Mouse (Mus musculus): ENCODE data around the gene Phf7. TPM values are rescaled to one million over a fixed set of nuclear protein-coding genes. Genes with fewer than 3 reads are reported as not detected.

Phf7 gene
- polyA plus RNA-seq, 1 experiment from 2014 or later: 6.3 TPM

DNA sequence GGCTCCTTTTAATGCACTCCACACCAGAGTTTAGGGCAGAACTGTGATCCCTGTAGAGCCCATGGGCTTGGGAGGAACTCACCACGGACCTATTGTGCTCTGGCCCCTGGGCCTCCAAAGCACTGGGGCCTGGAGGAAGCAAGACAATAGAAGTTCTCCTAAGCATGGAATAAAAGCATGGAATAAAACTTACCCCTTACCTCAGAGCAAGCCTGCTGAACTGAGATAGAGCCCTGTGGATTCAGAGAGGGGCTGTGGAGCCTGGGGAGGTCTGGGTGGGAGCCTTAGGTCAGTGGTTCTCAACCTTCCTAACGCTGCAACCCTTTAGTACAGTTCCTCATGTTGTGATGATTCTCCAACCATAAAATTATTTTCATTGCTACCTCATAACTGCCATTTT lies 34.3 kb downstream of the Phf7 start, which contains the start of gene Nisch:
Gene Nisch, minus strand, starts transcription at position 101 of the 400 bp plus-strand sequence.
- Histone ChIP-seq H3K9ac (ENCODE audit: low read depth, low read length) (peak within 1 kb of the TSS; percentile 35; the same call in 1 of the 2 replicates), H3K4me2 (ENCODE audit: low read depth, low read length) (0 out of 2 replicates have a peak within 1 kb of the TSS, but pooled peaks have one; percentile 4), H3K4me1 (ENCODE audit: control insufficient read depth, low read depth, low read length) (peaks cover 17% of the 10 kb centered on the region), H3K4me3 (ENCODE audit: low read depth, low read length) (no peak within 1 kb of the TSS), H3K27me3 (ENCODE audit: control insufficient read depth, insufficient read depth, low read depth, low read length) (no peaks in the 10 kb centered on the region; the same call in 1 of the 2 replicates), H3K9me3 (replicated peaks; ENCODE audit: control insufficient read depth, low read length) (no peaks in the 10 kb centered on the region), H3K36me3 (ENCODE audit: control insufficient read depth, insufficient read depth) (no peaks in the 10 kb centered on the region), H3K27ac (ENCODE audit: low read length) (no peak within 1 kb of the TSS)
- 51% methylated on average over 2 of the region's 2 CpGs for WGBS (ENCODE audit: insufficient replicate concordance)
- ATAC-seq (ENCODE audit: low read depth): no peak

DNA sequence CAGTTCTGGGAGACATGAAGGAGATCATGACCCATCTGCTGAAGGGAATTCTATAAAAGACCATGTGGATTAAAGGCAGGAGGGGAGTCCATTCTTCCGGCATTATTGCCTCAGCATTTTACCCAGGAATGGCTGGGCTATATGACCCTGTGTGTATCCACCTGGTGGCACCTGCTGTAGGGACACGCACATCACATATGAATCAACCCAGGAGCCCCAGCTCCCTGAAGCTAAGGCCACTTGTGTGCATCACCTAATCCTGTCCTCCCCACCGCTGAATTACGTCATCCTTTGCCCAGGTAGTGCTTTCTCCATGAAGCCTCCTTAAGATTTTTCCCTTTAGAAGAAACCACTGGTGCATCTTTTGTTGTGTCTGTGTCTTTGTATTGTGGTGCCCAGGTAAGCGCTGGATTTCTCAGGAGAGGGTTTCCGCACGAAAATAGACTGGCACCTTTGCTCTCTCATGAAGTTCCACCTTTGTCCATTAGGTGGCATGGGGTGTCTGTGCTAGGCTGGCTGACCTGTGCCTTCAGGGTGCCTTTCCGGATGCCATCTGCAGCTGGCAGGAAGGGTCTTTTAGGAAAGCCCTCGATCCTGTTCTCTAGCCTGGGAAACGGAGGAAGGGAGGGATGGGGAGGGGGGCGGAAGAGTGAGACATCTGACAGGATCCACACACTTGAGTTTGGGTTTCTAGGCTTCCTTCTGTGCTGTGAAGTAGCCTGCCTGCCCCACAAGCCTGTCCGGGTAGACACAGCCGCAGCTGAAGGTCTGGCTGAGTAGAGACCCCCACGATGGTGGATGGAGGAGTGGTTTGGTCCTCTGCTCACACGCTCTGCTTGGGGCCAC lies 35.7 kb downstream of the Phf7 start:
- Histone ChIP-seq H3K4me1 (ENCODE audit: control insufficient read depth, low read depth, low read length) (peaks cover 17% of the 10 kb centered on the region), H3K4me2 (ENCODE audit: low read depth, low read length) (no peak overlapping the region)
- WGBS (ENCODE audit: insufficient replicate concordance): 26% methylated on average over 15 of the region's 15 CpGs

GRCm38 (mm10) chr14:31214684-31215083 lies 36.4 kb downstream of the Phf7 start:
- Histone ChIP-seq H3K9me3 (replicated peaks; ENCODE audit: control insufficient read depth, low read length) (no peaks in the 10 kb centered on the region), H3K27ac (ENCODE audit: low read length) (no peak overlapping the region; the same call in 1 of the 2 replicates), H3K36me3 (ENCODE audit: control insufficient read depth, insufficient read depth) (no peaks in the 10 kb centered on the region), H3K4me3 (ENCODE audit: low read depth, low read length) (no peak overlapping the region), H3K4me2 (ENCODE audit: low read depth, low read length) (no peak overlapping the region), H3K9ac (ENCODE audit: low read depth, low read length) (0 out of 2 replicates have a peak overlapping the region, but pooled peaks have one; percentile 7), H3K4me1 (ENCODE audit: control insufficient read depth, low read depth, low read length) (peaks cover 17% of the 10 kb centered on the region), H3K27me3 (ENCODE audit: control insufficient read depth, insufficient read depth, low read depth, low read length) (no peaks in the 10 kb centered on the region)
- 52% methylated on average over 3 of the region's 3 CpGs for WGBS (ENCODE audit: insufficient replicate concordance)
- no peak for ATAC-seq (ENCODE audit: low read depth)

More for the DNA sequence above, 35.7 kb downstream of the Phf7 start:
- no peaks in the 10 kb centered on the region for H3K36me3 ChIP-seq (ENCODE audit: control insufficient read depth, insufficient read depth)
- no peak for ATAC-seq (ENCODE audit: low read depth)
- H3K4me3 ChIP-seq (ENCODE audit: low read depth, low read length): no peak overlapping the region
- no peaks in the 10 kb centered on the region for H3K27me3 ChIP-seq (ENCODE audit: control insufficient read depth, insufficient read depth, low read depth, low read length)
- H3K9me3 ChIP-seq (replicated peaks; ENCODE audit: control insufficient read depth, low read length): no peaks in the 10 kb centered on the region
- 0 out of 2 replicates have a peak overlapping the region, but pooled peaks have one; percentile 7 for H3K9ac ChIP-seq (ENCODE audit: low read depth, low read length)
- H3K27ac ChIP-seq (ENCODE audit: low read length): no peak overlapping the region

DNA sequence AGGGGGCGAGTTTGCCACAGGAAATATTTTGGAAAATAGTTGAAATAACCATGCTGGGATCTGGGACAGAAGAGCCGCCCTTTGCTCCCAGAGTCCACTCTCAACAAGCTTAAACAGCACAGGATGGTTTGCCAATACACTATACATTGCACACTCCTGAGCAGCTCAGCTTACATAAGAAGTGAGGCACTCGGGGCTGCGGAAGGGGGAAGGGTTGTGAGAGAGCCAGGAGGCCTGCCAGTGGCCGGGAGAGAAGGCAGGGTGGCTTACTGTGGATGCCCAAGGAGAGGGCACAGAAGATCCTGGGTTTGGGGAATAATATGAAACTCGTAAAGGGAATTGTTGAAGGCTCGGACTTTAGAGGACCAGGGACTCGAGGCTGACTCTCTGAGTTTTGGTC lies 37.2 kb downstream of the Phf7 start:
- Histone ChIP-seq H3K4me3 (ENCODE audit: low read depth, low read length) (no peak overlapping the region), H3K27me3 (ENCODE audit: control insufficient read depth, insufficient read depth, low read depth, low read length) (no peaks in the 10 kb centered on the region), H3K9me3 (replicated peaks; ENCODE audit: control insufficient read depth, low read length) (no peaks in the 10 kb centered on the region), H3K9ac (ENCODE audit: low read depth, low read length) (no peak overlapping the region), H3K4me2 (ENCODE audit: low read depth, low read length) (no peak overlapping the region), H3K4me1 (ENCODE audit: control insufficient read depth, low read depth, low read length) (peaks cover 17% of the 10 kb centered on the region), H3K27ac (ENCODE audit: low read length) (0 out of 2 replicates have a peak overlapping the region, but pooled peaks have one; percentile 42), H3K36me3 (ENCODE audit: control insufficient read depth, insufficient read depth) (no peaks in the 10 kb centered on the region)
- WGBS (ENCODE audit: insufficient replicate concordance): 52% methylated on average over 8 of the region's 8 CpGs
- ATAC-seq (ENCODE audit: low read depth): peak; percentile 72

DNA sequence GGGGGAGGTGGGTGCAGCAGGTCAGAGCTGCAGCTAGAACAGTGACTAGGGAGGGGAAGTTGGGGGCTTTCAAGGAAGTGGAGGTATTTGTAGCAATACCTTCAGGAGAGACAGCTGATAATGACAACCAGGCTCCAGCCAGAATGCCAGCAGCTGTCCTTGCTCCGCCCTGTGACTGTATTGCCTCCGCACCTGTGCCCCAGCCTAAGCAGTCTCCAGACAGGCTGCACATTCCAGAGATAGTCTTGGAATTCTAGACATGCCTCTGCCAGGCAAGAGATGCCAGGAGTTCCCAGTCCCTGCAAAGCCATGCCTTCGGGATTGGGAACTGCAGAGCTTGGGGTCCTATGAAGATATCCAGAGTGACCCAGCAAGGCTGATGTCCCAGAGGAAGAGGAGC lies 38.6 kb downstream of the Phf7 start:
- Histone ChIP-seq H3K4me2 (ENCODE audit: low read depth, low read length) (no peak overlapping the region), H3K36me3 (ENCODE audit: control insufficient read depth, insufficient read depth) (no peaks in the 10 kb centered on the region), H3K4me3 (ENCODE audit: low read depth, low read length) (no peak overlapping the region), H3K9me3 (replicated peaks; ENCODE audit: control insufficient read depth, low read length) (no peaks in the 10 kb centered on the region), H3K4me1 (ENCODE audit: control insufficient read depth, low read depth, low read length) (peaks cover 15% of the 10 kb centered on the region), H3K9ac (ENCODE audit: low read depth, low read length) (no peak overlapping the region), H3K27ac (ENCODE audit: low read length) (no peak overlapping the region), H3K27me3 (ENCODE audit: control insufficient read depth, insufficient read depth, low read depth, low read length) (no peaks in the 10 kb centered on the region)
- WGBS (ENCODE audit: insufficient replicate concordance): 63% methylated on average over 3 of the region's 3 CpGs
- ATAC-seq (ENCODE audit: low read depth): no peak

DNA sequence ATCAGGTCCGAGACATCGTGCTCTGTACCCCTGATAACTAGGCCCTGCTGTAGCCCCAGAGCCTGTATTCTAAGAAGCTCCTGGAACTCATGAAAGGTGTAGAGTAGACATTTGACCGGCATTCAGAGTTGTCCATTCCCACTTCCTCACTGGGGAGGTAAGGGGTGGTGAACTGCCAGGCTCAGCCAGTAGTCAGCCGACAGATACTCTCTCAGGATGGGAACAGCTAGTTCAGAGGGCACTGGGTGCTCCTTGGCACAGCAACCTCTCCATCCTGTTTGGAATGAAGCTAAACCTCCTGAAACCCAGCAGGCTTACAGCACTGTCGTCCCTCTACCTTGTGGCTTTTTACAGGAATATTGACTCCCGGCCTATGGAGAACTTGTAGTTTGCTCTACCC lies 39.3 kb downstream of the Phf7 start:
- no peak overlapping the region for H3K27ac ChIP-seq (ENCODE audit: low read length)
- H3K27me3 ChIP-seq (ENCODE audit: control insufficient read depth, insufficient read depth, low read depth, low read length): no peaks in the 10 kb centered on the region
- no peaks in the 10 kb centered on the region for H3K9me3 ChIP-seq (replicated peaks; ENCODE audit: control insufficient read depth, low read length)
- H3K4me3 ChIP-seq (ENCODE audit: low read depth, low read length): no peak overlapping the region
- ATAC-seq (ENCODE audit: low read depth): no peak
- no peak overlapping the region for H3K9ac ChIP-seq (ENCODE audit: low read depth, low read length)
- no peaks in the 10 kb centered on the region for H3K36me3 ChIP-seq (ENCODE audit: control insufficient read depth, insufficient read depth)
- peaks cover 19% of the 10 kb centered on the region for H3K4me1 ChIP-seq (ENCODE audit: control insufficient read depth, low read depth, low read length)
- no peak overlapping the region for H3K4me2 ChIP-seq (ENCODE audit: low read depth, low read length)
- WGBS (ENCODE audit: insufficient replicate concordance): 71% methylated on average over 6 of the region's 6 CpGs

- WGBS (ENCODE audit: insufficient replicate concordance): 53% methylated on average over 4 of the region's 4 CpGs
- H3K9me3 ChIP-seq (replicated peaks; ENCODE audit: control insufficient read depth, low read length): no peaks in the 10 kb centered on the region
- ATAC-seq (ENCODE audit: low read depth): no peak
- no peaks in the 10 kb centered on the region for H3K36me3 ChIP-seq (ENCODE audit: control insufficient read depth, insufficient read depth)
- H3K9ac ChIP-seq (ENCODE audit: low read depth, low read length): no peak overlapping the region
- H3K4me3 ChIP-seq (ENCODE audit: low read depth, low read length): 0 out of 2 replicates have a peak overlapping the region, but pooled peaks have one; percentile 3
- H3K27ac ChIP-seq (ENCODE audit: low read length): no peak overlapping the region
- H3K4me2 ChIP-seq (ENCODE audit: low read depth, low read length): peak overlapping the region; percentile 18; the same call in 1 of the 2 replicates
- no peaks in the 10 kb centered on the region for H3K27me3 ChIP-seq (ENCODE audit: control insufficient read depth, insufficient read depth, low read depth, low read length)
- peaks cover 28% of the 10 kb centered on the region for H3K4me1 ChIP-seq (ENCODE audit: control insufficient read depth, low read depth, low read length)
Measured at GRCm38 (mm10) chr14:31209133-31209557, 42.0 kb downstream of the Phf7 start.

DNA sequence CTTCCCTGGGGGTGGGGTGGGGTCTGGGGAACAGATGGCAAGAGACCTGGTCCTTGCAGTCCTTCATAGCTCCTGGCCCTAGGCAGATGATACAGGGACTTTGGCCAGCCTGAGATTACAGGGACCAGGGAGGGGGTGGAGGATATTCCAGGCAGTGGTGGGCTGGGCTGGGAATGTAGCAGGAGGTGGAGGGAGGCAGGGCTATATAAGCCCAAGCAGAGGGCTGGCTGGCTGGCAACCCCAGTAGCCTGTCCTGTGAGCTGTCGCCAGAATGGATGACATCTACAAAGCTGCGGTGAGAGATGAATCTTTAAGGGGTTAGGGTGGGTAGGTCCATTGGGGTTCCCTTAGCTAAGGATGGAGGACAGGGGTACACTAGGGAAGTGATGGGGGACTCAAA lies 43.0 kb downstream of the Phf7 start, which contains the start of gene Tnnc1:
Gene Tnnc1, plus strand, starts transcription at position 229 of the 400 bp plus-strand sequence.
- Histone ChIP-seq H3K36me3 (ENCODE audit: control insufficient read depth, insufficient read depth) (peaks cover 3% of the 10 kb centered on the region; the same call in 1 of the 2 replicates), H3K27me3 (ENCODE audit: control insufficient read depth, insufficient read depth, low read depth, low read length) (no peaks in the 10 kb centered on the region), H3K9me3 (replicated peaks; ENCODE audit: control insufficient read depth, low read length) (no peaks in the 10 kb centered on the region), H3K9ac (ENCODE audit: low read depth, low read length) (peak within 1 kb of the TSS; percentile 84), H3K27ac (ENCODE audit: low read length) (peak within 1 kb of the TSS; percentile 83), H3K4me3 (ENCODE audit: low read depth, low read length) (peak within 1 kb of the TSS; percentile 85), H3K4me1 (ENCODE audit: control insufficient read depth, low read depth, low read length) (peaks cover 24% of the 10 kb centered on the region), H3K4me2 (ENCODE audit: low read depth, low read length) (peak within 1 kb of the TSS; percentile 90)
- 69% methylated on average over 2 of the region's 2 CpGs for WGBS (ENCODE audit: insufficient replicate concordance)
- ATAC-seq (ENCODE audit: low read depth): peak; percentile 47
